Mouse (Mus musculus) liver, adult 2 months (tissue): ENCODE results near the gene Hdac11. TPM values are rescaled to one million over a fixed set of nuclear protein-coding genes. Genes with fewer than 3 reads are reported as not detected.

Experiments used
- DNase-seq: peaks from one replicate; pipeline ENCODE4 v3.0.0-alpha.2; 2011; ENCODE audit warnings: low read depth, low spot score; ENCODE audit errors: extremely low read depth
- H3K27ac ChIP-seq: fragments of 200-500 bp; replicated peaks from 2 replicates; pipeline ENCODE4 v1.5.1; 2012; ENCODE audit warnings: low read depth, mild to moderate bottlenecking, control low read depth, inconsistent platforms, low read length; ENCODE audit not compliant: insufficient read depth
- H3K27me3 ChIP-seq: fragments of 200-500 bp; 2 replicates; pipeline ENCODE4 v1.6.1; 2012; ENCODE audit warnings: mild to moderate bottlenecking, moderate library complexity, low read length, inconsistent platforms; ENCODE audit not compliant: control insufficient read depth, insufficient read depth
- H3K36me3 ChIP-seq: fragments of 200-500 bp; 2 replicates; pipeline ENCODE4 v1.6.1; 2012; ENCODE audit warnings: low read length, inconsistent platforms; ENCODE audit not compliant: control insufficient read depth, insufficient read depth
- H3K4me1 ChIP-seq: fragments of 200-500 bp; 2 replicates; pipeline ENCODE4 v1.6.1; 2011; ENCODE audit warnings: low read length; ENCODE audit not compliant: control insufficient read depth, insufficient read depth
- H3K4me3 ChIP-seq: fragments of 200-500 bp; 2 replicates; pipeline ENCODE4 v1.5.1; 2011; ENCODE audit warnings: low read depth, mild to moderate bottlenecking, control low read depth, low read length, moderate library complexity; ENCODE audit not compliant: insufficient read depth
- H3K79me2 ChIP-seq: fragments of 200-500 bp; 2 replicates; pipeline ENCODE4 v1.6.1; 2012; ENCODE audit warnings: inconsistent platforms, mild to moderate bottlenecking, low read length, moderate library complexity; ENCODE audit not compliant: control insufficient read depth, insufficient read depth
- H3K9ac ChIP-seq: fragments of 200-500 bp; 2 replicates; pipeline ENCODE4 v1.6.1; 2012; ENCODE audit warnings: low read depth, mild to moderate bottlenecking, control low read depth, inconsistent platforms, low read length
- CTCF ChIP-seq: fragments of 200-500 bp; IDR thresholded peaks from 2 replicates; pipeline ENCODE4 v1.5.1; 2011; ENCODE audit warnings: low read depth, low read length, control low read depth
- POLR2A ChIP-seq: fragments of 200-500 bp; IDR thresholded peaks from 2 replicates; pipeline ENCODE4 v1.6.1; 2011; ENCODE audit warnings: low read length, control low read depth; ENCODE audit not compliant: insufficient read depth; ENCODE audit errors: extremely low read depth
- WGBS: fragments of 180-500 bp; shearing (Covaris S2); methylation state at CpG from one replicate; pipeline ENCODE4 v1.1.7; 2018; 5-methylcytosine and 5-hydroxymethylcytosine counted together
- polyA plus RNA-seq: library from polyadenylated mRNA; depleted of rRNA; stranded (reverse); fragments of >200 nt; gene quantifications from 2 replicates; pipeline ENCODE4 v1.2.3, GENCODE M21; 2012
- total RNA-seq: library from RNA; depleted of rRNA; stranded (reverse); fragments of >200 nt; gene quantifications from 2 replicates; pipeline ENCODE4 v1.2.3, GENCODE M21; 2014

Gene Hdac11
- total and polyA plus RNA-seq, 2 experiments: 37.2 to 58.4 TPM

- Histone ChIP-seq H3K27ac (peak overlapping the region; percentile 77), H3K79me2 (peaks cover 3% of the 10 kb centered on the region; the same call in 1 of the 2 replicates), H3K4me1 (peaks cover 35% of the 10 kb centered on the region), H3K9ac (no peak overlapping the region), H3K27me3 (no peaks in the 10 kb centered on the region), H3K36me3 (no peaks in the 10 kb centered on the region), H3K4me3 (no peak overlapping the region)
- peak; percentile 87 for DNase-seq
- 5% methylated on average over 3 of the region's 3 CpGs for WGBS
- TF ChIP-seq POLR2A (no peak), CTCF (no peak)
Observed at GRCm38 (mm10) chr6:91160399-91160798, 3.9 kb downstream of the Hdac11 start.

GRCm38 (mm10) chr6:91160976-91161375 is 4.5 kb downstream of the Hdac11 start:
- no peak overlapping the region for H3K9ac ChIP-seq
- 17% methylated on average over 2 of the region's 2 CpGs for WGBS

GRCm38 (mm10) chr6:91161506-91162235 is 5.2 kb downstream of the Hdac11 start:
- no peaks in the 10 kb centered on the region for H3K36me3 ChIP-seq
- peaks cover 3% of the 10 kb centered on the region; the same call in 1 of the 2 replicates for H3K79me2 ChIP-seq
- H3K9ac ChIP-seq: peak overlapping the region; percentile 33
- DNase-seq: peak; percentile 82
- no peak for TF ChIP-seq POLR2A
- no peak for TF ChIP-seq CTCF
- WGBS: 36% methylated on average over 6 of the region's 6 CpGs
- H3K4me1 ChIP-seq: peaks cover 35% of the 10 kb centered on the region
- H3K4me3 ChIP-seq: no peak overlapping the region
- no peaks in the 10 kb centered on the region for H3K27me3 ChIP-seq
- peak overlapping the region; percentile 86 for H3K27ac ChIP-seq

More at GRCm38 (mm10) chr6:91160976-91161375, 4.5 kb downstream of the Hdac11 start:
- no peak for TF ChIP-seq POLR2A
- no peak for TF ChIP-seq CTCF
- Histone ChIP-seq H3K27me3 (no peaks in the 10 kb centered on the region), H3K36me3 (no peaks in the 10 kb centered on the region), H3K79me2 (peaks cover 3% of the 10 kb centered on the region; the same call in 1 of the 2 replicates), H3K27ac (peak overlapping the region; percentile 53), H3K4me1 (peaks cover 35% of the 10 kb centered on the region), H3K4me3 (no peak overlapping the region)
- DNase-seq: no peak

GRCm38 (mm10) chr6:91162314-91162713 is 5.8 kb downstream of the Hdac11 start:
- 25% methylated on average over 5 of the region's 5 CpGs for WGBS
- TF ChIP-seq CTCF: no peak
- no peak for TF ChIP-seq POLR2A
- peak; percentile 99 for DNase-seq
- Histone ChIP-seq H3K27ac (peak overlapping the region; percentile 86), H3K4me3 (no peak overlapping the region), H3K27me3 (no peaks in the 10 kb centered on the region), H3K79me2 (peaks cover 3% of the 10 kb centered on the region; the same call in 1 of the 2 replicates), H3K36me3 (no peaks in the 10 kb centered on the region), H3K9ac (no peak overlapping the region), H3K4me1 (peaks cover 33% of the 10 kb centered on the region)

- Histone ChIP-seq H3K4me1 (peaks cover 26% of the 10 kb centered on the region), H3K79me2 (no peaks in the 10 kb centered on the region; the same call in 1 of the 2 replicates), H3K36me3 (no peaks in the 10 kb centered on the region), H3K4me3 (no peak overlapping the region), H3K9ac (no peak overlapping the region), H3K27me3 (no peaks in the 10 kb centered on the region), H3K27ac (no peak overlapping the region)
- no peak for TF ChIP-seq CTCF
- no peak for DNase-seq
- WGBS: 84% methylated on average over 5 of the region's 5 CpGs
Observed at GRCm38 (mm10) chr6:91163195-91163911, 6.9 kb downstream of the Hdac11 start.
